In genomic region chr9:4309351-4310085, GRCm38 (mm10) we compare ENCODE assay signal across 8 mouse cellular contexts. TPM values are rescaled to one million over a fixed set of nuclear protein-coding genes. Genes with fewer than 3 reads are reported as not detected.
DNase-seq lines count a peak whose midpoint lies in the region; ATAC-seq and TF ChIP-seq lines count a peak whose summit lies in the region.

TSS of gene Aasdhppt (minus strand) at chr9:4309471.
TSS of gene Kbtbd3 (plus strand) at chr9:4309833.

- peak; percentile 100 for DNase-seq in ZHBTc4 (ENCODE audit: low read depth, low spot score)
- DNase-seq in gastrocnemius, adult 2 months: peak; percentile 99
- peak; percentile 100 for DNase-seq in hindbrain, postnatal 0 days (ENCODE audit: low spot score)
- DNase-seq in left cerebral cortex, adult 2 months (ENCODE audit: extremely low spot score in 1 of 2, low spot score in 2 of 2): peak; percentile 99 to 100
- peak; percentile 99 for DNase-seq in right cerebral cortex, adult 2 months (ENCODE audit: low spot score in 2 of 2)
- peak; percentile 99 for DNase-seq in urinary bladder, postnatal 14 days (ENCODE audit: low spot score)

- H3K9me3 ChIP-seq in hindbrain, postnatal 0 days (ENCODE audit: low read length): no peaks in the 10 kb centered on the region

- H3K27ac ChIP-seq in gastrocnemius, adult 2 months: peak within 1 kb of the TSS; percentile 97
- peak within 1 kb of the TSS; percentile 97 for H3K27ac ChIP-seq in hindbrain, postnatal 0 days
- peak within 1 kb of the TSS; percentile 97 for H3K27ac ChIP-seq in left cerebral cortex, adult 2 months

- peak within 1 kb of the TSS; percentile 62 for H3K4me2 ChIP-seq in hindbrain, postnatal 0 days (ENCODE audit: low read depth, low read length)

- H3K4me1 ChIP-seq in hindbrain, postnatal 0 days (ENCODE audit: insufficient read depth, low read length): peaks cover 14% of the 10 kb centered on the region

- under 1% methylated on average over 53 of the region's 53 CpGs for WGBS in hindbrain, postnatal 0 days

- H3K4me3 ChIP-seq in gastrocnemius, adult 2 months: peak within 1 kb of the TSS; percentile 97
- H3K4me3 ChIP-seq in hindbrain, postnatal 0 days (ENCODE audit: low read length): peak within 1 kb of the TSS; percentile 85
- peak within 1 kb of the TSS; percentile 88 for H3K4me3 ChIP-seq in left cerebral cortex, adult 2 months

- peak within 1 kb of the TSS; percentile 89 for H3K9ac ChIP-seq in hindbrain, postnatal 0 days (replicated peaks; ENCODE audit: low read length)

- no peaks in the 10 kb centered on the region for H3K36me3 ChIP-seq in hindbrain, postnatal 0 days (ENCODE audit: insufficient read depth, low read length)

- peak; percentile 80 for ATAC-seq in common myeloid progenitor, adult 5-6 weeks (replicated peaks; ENCODE audit: low read depth, poor library complexity, severe bottlenecking)
- ATAC-seq in hindbrain, postnatal 0 days: peak; percentile 98
- ATAC-seq in megakaryocyte, adult 5-6 weeks (ENCODE audit: poor library complexity, severe bottlenecking): peak; percentile 78

- no peak for TF ChIP-seq CTCF in gastrocnemius, adult 2 months (IDR thresholded peaks at IDR 0.05)
- TF ChIP-seq CTCF in hindbrain, postnatal 0 days (IDR thresholded peaks at IDR 0.05; ENCODE audit: low read depth): no peak
- no peak for TF ChIP-seq CTCF in left cerebral cortex, adult 2 months (IDR thresholded peaks at IDR 0.05)

- no peaks in the 10 kb centered on the region for H3K27me3 ChIP-seq in hindbrain, postnatal 0 days (ENCODE audit: insufficient read depth, low read length)

- intact Hi-C loops in gastrocnemius, adult 2 months (cut with DNase I): loop anchor here (2.0 kb wide), 1 partner anchor 67 kb away; the partner anchor contains the start of gene Msantd4
- intact Hi-C loops in left cerebral cortex, adult 2 months (cut with DNase I): loop anchor here (1.0 to 5.0 kb wide), 4 partner anchors 67 to 907 kb away; partner anchors contain the start of genes Cwf19l2, Gucy1a2 and Msantd4

RNA-seq across cellular contexts. Expression of gene Aasdhppt, which starts in this region (rescaled TPM):
- total RNA-seq in common myeloid progenitor, adult 5-6 weeks (2017): 29.4 and 32.1 TPM in 2 replicates
- 10 to 100 TPM; 11.1 to 13.6 TPM for total RNA-seq in gastrocnemius, adult 2 months (2021)
- 20.9 and 21.9 TPM in 2 replicates for total RNA-seq in hindbrain, postnatal 0 days (2014; rRNA removed)
- polyA plus RNA-seq in hindbrain, postnatal 0 days (2015; fragmentation: Nextera tagmentation; extraction: Ambion mirVana): 29.2 and 30.9 TPM in 2 replicates
- 10 to 100 TPM; 25.9 to 29.9 TPM for total RNA-seq in left cerebral cortex, adult 2 months (2021)
- 17.6 and 21.0 TPM in 2 replicates for total RNA-seq in megakaryocyte, adult 5-6 weeks (2015)
- total RNA-seq in megakaryocyte, adult 5-6 weeks (2017): 8.3 and 10.1 TPM in 2 replicates

RNA-seq across cellular contexts. Expression of gene Kbtbd3, which starts in this region (rescaled TPM):
- 4.5 and 6.3 TPM in 2 replicates for total RNA-seq in common myeloid progenitor, adult 5-6 weeks (2017)
- total RNA-seq in gastrocnemius, adult 2 months (2021): 1 to 10 TPM; 4.7 to 5.7 TPM
- total RNA-seq in hindbrain, postnatal 0 days (2014; rRNA removed): 9.3 and 11.4 TPM in 2 replicates
- 10.5 and 11.2 TPM in 2 replicates for polyA plus RNA-seq in hindbrain, postnatal 0 days (2015; fragmentation: Nextera tagmentation; extraction: Ambion mirVana)
- 10 to 100 TPM; 11.6 to 12.9 TPM for total RNA-seq in left cerebral cortex, adult 2 months (2021)
- total RNA-seq in megakaryocyte, adult 5-6 weeks (2015): 3.6 and 5.1 TPM in 2 replicates
- 3.3 and 3.9 TPM in 2 replicates for total RNA-seq in megakaryocyte, adult 5-6 weeks (2017)

Comparison
In these comparisons a context has a peak if more than half of its experiments do, and no peak if none do; other contexts are left out.
1. Peak in every context shown above with its lines: DNase-seq, ATAC-seq, H3K4me3 ChIP-seq and H3K27ac ChIP-seq.